In the genomic region with DNA sequence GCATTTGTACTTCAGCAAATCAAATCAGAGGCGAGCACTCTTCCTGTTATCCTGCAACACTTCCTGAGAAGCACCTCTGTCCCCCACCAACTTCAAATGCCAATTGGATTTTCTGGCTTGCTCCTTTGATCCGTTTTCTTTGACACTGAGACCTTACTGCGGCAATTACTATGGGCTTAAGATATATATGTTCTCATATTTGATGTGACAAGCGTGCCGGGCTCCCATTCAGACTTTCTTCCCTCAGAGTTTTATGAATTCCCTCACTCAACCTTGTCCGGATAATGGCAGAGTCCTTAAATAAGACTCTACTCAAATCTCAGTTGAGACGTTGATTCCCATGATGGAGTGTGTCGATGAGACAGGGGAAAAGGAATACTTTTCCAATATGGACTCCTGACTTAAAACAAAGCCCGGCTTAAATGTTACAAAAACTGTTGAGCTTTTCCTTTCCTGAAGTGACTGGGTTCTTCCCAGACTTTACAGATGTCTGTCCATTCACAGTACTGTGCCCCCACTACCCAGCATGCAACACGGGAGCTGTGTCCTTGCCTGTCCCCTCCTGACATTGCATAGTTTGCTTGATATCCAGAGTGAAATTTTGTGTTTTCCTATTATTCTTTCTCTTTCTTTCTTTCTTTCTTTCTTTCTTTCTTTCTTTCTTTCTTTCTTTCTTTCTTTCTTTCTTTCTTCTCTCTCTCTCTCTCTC, we compare ENCODE assay signal across 16 mouse cellular contexts.
"Had no signal": no experiment of that assay in that cellular context is flagged by ENCODE, and none has a peak within 500 bp of the region (broad histone marks: within the 10 kb centered on the region; RNA-seq: fewer than 3 reads in every experiment).

No protein-coding gene starts in this region.

- H3K4me1 ChIP-seq: kidney, embryonic 15.5 days; liver, embryonic 13.5 days had no signal

- H3K4me3 ChIP-seq: kidney, embryonic 15.5 days; left cerebral cortex, adult 2 months; liver, embryonic 13.5 days; myocyte; neural tube, embryonic 13.5 days had no signal

- H3K27me3 ChIP-seq: kidney, embryonic 15.5 days; liver, embryonic 13.5 days; neural tube, embryonic 13.5 days had no signal

- H3K27ac ChIP-seq: kidney, embryonic 15.5 days; left cerebral cortex, adult 2 months; liver, embryonic 13.5 days; neural tube, embryonic 13.5 days had no signal

- DNase-seq: kidney, adult 11 months; kidney, adult 8-10 months; kidney, postnatal 10 days; kidney, postnatal 36 days; layer of hippocampus, postnatal 36 days; liver, embryonic 13.5 days; lung, adult 2 months; lung, postnatal 14 days; lung, postnatal 4 days; retina, postnatal 1 day; thymus, adult 18-20 months; thymus, postnatal 36 days had no signal

- H3K9ac ChIP-seq: kidney, embryonic 15.5 days; liver, embryonic 13.5 days; neural tube, embryonic 13.5 days had no signal

- H3K36me3 ChIP-seq: kidney, embryonic 15.5 days; liver, embryonic 13.5 days; neural tube, embryonic 13.5 days had no signal

- H3K4me2 ChIP-seq: kidney, embryonic 15.5 days; liver, embryonic 13.5 days; neural tube, embryonic 13.5 days had no signal

- H3K9me3 ChIP-seq: kidney, embryonic 15.5 days; liver, embryonic 13.5 days; neural tube, embryonic 13.5 days had no signal
